Mouse (Mus musculus): ENCODE data around the gene Fam217b.

Gene Fam217b

GRCm38 (mm10) chr2:178437311-178437710 lies 23.0 kb downstream of the Fam217b start:
- no peak for DNase-seq (ENCODE audit: low read depth, low spot score)

DNA sequence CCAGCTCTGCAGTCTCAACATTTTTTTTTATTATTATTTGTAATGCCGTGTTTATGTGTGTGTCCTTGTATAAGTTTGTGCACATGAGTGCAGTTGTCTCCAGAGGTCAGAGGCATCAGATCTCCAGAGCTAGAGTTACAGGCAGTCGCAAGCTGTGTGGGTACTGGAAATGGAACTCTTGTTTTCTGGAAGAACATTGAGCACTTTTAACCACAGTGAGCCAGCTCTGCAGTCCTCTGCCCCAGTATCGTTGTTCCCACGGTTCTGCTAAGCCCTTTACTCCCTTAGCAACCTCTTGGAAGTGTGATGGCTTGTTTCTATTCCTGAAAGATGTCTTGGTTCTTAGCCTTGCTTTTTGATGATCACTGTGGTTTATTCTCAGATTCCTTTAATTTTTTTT lies 35.1 kb downstream of the Fam217b start:
- no peak for DNase-seq (ENCODE audit: low read depth, low spot score)

DNA sequence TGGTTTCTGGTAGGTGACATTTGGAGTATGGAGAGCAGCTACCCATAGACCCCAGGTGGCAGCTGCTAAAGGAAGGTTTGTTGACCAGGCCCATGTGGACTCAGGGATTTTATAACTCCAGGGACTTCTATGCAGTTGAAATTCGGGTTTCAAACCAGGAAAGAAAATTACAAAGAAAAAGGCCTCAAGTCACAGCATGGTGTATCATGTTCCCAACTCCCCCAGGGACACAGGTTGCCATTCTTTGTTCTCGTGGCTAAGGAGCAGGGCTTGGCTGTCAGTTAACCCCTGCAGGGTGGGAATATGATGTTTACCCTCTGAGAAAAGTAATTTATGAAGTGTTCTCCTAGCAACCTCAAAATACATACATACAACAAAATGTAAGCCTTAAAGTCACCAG lies 35.9 kb downstream of the Fam217b start:
- DNase-seq (ENCODE audit: low read depth, low spot score): no peak

DNA sequence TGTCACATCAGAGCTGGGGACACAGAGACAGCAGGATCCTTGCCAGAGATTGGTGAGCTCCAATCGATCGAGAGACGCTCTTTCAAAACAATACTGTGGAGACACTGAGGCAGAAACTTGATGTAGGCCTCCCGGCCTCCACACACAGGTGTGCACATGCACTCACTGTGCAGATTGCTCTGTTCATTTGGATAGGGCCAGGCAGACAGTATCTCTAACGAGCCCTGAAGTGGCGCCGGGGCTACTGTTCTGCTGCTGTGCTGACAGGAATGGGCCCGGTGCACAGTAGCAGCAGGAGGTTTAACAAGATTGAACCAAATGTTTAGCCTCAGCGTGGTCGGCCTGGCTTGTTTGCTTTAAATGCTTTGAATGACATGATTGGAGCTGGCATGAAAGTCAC lies 36.6 kb downstream of the Fam217b start:
- no peak for DNase-seq (ENCODE audit: low read depth, low spot score)

DNA sequence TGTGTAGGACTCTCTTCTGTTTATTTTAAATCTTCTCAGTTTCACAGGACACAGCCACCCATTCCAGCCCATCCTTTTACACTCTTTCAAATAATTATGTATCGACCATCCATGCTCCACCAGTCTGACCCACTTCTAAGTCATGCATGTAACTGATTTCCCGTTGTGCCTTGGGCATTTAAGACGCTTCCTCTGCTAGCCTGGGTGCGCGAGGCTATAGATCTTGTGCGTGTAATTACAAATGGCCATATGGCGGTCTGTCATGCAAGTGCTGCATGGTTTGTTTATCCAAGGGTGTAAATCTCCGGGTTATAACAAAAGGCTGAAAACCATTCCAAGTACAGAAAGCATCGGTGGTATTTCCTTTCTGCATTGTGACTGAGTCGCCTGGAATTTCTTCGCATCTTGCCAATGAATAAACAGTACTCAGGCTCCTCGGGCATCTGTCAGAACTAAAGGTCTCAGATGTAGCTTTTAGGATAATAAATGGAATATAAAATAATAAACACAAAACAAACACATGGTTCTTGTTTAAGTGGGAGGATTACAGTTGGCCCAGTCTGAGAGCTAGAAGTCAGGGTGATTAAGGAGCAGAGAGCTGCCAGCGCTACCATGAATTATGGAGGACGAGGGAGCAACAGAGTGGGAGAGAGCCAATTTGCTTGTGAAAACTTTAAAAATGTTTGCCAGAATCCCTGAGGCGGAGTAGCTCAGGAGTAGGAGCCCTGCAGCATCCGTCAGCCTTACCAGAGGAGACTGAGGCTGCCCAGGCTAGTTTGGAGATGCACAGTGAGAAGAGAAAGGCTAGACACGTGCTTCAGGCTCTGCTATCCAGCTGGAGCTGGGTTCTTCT lies 40.6 kb downstream of the Fam217b start:
- no peak for DNase-seq (ENCODE audit: low read depth, low spot score)

GRCm38 (mm10) chr2:178457414-178457813 lies 43.1 kb downstream of the Fam217b start:
- no peak for DNase-seq (ENCODE audit: low read depth, low spot score)

DNA sequence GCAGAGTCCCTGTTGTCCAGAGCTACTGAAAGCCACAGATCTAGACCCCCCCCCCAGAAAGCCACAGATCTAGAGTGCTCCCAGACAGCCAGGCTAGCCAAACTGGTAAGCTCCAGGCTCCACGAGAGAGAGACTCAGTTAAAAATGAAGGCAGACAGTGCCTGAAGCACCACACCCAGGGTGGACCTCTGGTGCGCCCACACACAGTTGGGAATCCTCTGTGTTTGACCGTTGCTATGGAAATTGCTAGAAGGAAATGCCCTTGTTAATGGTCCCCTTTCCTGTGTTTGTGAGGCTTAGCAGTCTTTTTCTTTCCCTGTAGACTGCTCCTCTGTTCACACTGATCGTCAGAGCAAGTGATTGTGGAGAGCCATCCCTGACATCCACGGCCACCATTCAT lies 46.0 kb downstream of the Fam217b start:
- DNase-seq (ENCODE audit: low read depth, low spot score): no peak

DNA sequence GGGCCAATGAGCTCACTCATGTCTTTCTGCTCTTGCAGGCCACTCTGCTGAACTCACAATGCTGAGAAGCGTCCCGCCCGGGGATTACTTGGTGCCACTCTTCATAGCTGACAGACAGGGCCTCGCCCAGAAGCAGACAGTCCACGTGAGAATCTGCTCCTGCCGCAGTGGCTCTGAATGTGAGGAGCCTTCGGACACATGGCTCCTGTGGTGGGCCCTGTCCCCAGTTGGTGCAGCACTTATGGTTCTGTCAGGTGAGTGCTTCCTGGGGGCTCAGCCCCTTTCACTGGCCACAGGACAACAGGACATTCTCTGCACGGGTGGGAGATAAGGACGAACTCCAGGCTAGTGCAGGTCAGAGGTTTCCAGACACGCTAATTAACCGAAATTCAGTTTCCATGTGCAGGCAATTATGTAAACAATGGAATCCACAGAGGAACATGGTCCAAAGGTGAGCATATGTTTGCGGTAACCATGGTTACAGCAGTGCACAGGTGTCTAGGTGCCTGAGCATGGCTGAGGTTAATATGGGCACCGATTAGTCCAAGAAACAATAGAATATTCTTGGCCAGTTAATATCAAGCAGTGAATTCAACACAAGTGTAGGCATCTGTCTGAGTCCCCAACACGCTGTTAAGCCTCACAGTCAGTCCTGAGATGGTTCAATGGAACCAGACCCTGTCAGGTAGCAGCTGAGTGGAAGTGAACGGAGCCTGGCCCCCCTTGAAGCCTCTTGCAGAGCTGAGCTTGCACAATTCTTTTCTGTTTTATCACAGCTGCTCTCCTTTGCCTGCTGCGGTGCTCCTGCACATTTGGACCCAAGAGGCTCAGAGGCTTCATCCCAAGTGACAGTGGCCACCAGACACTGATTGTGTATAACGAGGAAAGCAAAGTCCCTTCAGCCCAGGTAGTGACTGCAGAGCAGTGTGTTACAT lies 57.5 kb downstream of the Fam217b start:
- DNase-seq (ENCODE audit: low read depth, low spot score): no peak

- DNase-seq (ENCODE audit: low read depth, low spot score): no peak
These were observed 59.6 kb downstream of the Fam217b start for GRCm38 (mm10) chr2:178473916-178474315.

All from retina, postnatal 7 days (tissue).